Mouse (Mus musculus) R1 (cell line): ENCODE measurements around the gene Clmp.
"Not testable (repeated sequence)": the region's sequence is repeated elsewhere in the genome, so short reads cannot be mapped to it uniquely, and the experiment has no call there.

Source experiments
- DNase-seq: peaks from one replicate; pipeline ENCODE4 v3.0.0-alpha.2; 2018; ENCODE audit warnings: low read depth, low spot score

The Clmp gene

GRCm38 (mm10) chr9:40776044-40776443 lies 90.3 kb downstream of the Clmp start:
- peak; percentile 79 for DNase-seq

DNA sequence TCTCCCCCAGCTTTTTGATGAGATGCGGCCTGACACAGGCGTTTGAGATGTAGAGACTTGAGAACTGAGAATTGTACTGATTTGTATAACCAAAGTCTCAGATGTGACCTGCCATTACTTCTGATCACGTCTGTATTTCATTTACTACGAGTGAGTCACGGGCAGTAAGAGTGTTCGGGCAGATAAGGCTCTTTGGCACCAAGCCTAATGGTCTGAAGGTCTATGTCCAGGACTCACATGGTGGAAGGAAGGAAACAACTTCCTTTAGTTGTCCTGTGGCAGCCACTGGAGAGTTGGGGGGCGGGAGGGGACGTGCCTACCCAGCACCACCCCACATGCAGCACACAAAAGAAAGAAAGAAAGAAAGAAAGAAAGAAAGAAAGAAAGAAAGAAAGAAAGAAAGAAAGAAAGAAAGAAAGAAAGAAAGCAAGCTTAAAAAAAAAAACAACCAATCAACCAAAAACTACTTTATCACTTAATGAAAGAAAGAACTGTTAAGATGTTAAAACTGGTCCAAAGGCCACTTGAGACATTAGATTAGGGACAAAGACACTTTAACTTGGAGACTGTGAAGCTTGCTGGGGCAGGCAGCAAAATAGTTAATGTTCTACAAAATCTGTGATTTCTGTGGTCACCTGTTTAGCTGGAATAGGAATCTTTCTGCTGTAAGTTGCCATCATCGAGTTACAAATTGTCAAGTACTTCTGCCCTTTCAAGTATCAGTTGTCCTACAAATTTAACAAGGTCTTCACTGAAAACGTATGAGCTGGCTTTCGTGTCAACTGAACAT lies 90.9 kb downstream of the Clmp start:
- no peak for DNase-seq

DNA sequence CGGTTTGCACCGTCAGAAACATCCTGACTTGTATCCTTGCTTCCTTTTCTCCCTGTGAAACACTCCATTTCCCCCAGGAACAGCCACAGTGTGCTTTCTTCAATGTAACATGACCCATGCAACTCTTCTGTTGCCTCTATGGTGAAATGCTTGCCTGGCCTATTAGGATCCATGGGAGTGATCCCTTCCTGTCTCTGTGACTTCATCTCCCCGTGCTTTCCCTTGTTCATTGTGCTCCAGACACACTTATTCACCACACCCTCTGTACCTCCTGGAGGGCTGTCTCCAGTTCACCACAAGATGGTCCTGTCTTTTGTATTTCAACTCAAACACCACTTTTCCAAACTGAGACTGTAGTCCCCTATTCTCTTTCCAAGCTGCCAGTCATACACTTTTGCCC lies 94.3 kb downstream of the Clmp start:
- DNase-seq: peak; percentile 92

- DNase-seq: no peak
Measured at GRCm38 (mm10) chr9:40780892-40781725, 95.3 kb downstream of the Clmp start.

- peak; percentile 56 for DNase-seq
Measured at GRCm38 (mm10) chr9:40781726-40782581, 96.2 kb downstream of the Clmp start.

- peak; percentile 98 for DNase-seq
Measured at GRCm38 (mm10) chr9:40783641-40784373, 98.0 kb downstream of the Clmp start.

DNA sequence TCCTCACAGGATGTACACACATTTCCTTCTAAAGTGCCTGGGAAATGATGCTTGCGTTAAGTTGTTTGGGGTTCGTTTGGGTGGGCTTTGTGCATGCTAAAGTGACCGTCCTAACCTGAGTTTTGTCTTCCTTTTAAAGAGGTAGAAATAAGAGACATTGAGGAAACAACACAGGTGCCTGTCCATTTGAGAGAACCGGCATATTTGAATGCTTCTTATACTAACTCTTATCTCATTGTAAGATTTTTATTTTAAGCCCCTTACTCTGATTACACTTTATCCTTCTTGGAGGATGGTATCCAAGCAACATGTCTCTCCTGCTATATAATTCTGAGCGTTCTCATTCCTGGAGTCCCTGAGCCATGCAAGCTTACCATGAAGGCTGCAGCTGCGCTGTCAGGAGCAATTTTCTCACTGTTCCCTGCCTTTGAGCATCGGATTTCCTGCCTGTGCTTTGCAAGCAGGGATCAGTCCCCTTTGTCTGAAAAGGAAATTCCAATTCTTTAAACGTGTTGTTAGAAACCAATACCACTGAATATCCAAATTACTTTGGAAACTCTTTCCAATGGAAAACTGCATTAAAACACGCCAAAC lies 98.7 kb downstream of the Clmp start:
- peak; percentile 47 for DNase-seq

DNA sequence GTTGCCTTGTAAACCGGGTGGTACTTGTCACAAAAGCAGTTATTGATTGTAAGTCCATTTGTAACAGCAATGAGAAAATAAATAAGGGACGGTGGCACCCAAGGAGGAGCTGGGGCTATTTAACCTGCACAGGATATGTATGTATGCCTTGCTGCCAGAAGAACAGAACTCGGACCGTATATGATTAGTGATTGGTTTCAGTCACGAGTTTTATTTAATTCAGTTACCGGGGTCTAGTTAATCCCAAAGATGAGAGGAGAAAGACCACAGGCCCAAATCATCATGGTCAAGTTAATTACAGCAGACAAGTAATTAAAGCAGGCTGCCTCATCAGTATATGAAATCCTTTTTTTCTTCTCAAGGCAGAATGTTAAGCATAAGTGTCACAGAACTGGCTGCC lies 99.7 kb downstream of the Clmp start:
- DNase-seq: no peak

GRCm38 (mm10) chr9:40786820-40787219 lies 101.1 kb downstream of the Clmp start:
- not testable (repeated sequence) for DNase-seq

DNA sequence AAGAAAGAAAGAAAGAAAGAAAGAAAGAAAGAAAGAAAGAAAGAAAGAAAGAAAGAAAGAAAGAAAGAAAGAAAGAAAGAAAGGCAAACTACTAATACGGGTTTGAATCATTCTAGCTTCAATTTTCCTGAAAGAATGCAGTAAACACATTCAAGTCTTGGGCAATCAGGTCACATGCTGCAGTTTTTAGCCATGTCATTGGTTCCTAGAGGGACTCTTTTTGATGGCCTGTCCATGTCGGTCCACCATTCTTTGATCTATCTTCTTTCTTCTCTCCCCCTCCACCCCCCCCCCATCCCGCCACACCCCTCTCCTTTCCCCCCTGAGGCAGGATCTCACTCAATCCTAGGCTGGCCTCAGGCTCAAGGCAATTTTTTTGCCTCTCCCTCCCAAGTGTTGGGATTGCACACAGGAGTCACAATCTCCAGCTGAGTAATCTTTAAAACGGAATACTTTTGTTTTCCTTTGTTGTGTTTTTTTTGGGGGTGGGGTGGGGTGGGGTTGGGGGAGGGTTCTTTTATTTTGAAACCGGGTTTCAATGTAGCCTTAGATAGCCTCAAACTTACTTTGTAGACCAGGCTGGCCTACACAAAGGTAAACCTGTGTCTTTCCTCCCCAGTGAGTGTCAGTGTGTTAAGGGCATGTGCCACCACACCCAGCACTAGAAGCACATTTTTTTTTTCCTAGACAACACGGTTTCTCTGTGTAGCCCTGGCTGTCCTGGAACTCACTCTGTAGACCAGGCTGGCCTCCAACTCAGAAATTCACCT lies 106.3 kb downstream of the Clmp start:
- DNase-seq: peak; percentile 63

GRCm38 (mm10) chr9:40793581-40793980 lies 107.8 kb downstream of the Clmp start:
- peak; percentile 75 for DNase-seq

DNA sequence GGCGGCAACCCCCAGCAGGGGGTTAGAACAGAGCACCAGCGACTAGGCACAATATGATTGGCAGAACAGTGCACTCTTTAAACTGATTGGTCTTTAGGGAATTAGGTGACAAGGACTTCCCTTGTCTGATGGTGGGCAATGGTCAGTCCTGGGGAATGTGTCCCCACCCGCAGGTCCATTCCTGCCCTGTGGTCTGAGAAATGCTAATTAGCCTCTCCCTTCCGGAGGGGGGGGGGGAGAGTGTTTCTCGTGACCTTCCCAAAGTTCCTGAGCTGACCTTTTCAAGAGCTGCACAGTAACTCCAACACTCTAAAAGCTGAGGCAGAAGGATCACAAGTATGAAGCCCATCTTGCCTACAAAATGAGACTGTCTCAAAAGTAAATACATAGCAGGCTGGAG lies 108.5 kb downstream of the Clmp start:
- peak; percentile 93 for DNase-seq

DNA sequence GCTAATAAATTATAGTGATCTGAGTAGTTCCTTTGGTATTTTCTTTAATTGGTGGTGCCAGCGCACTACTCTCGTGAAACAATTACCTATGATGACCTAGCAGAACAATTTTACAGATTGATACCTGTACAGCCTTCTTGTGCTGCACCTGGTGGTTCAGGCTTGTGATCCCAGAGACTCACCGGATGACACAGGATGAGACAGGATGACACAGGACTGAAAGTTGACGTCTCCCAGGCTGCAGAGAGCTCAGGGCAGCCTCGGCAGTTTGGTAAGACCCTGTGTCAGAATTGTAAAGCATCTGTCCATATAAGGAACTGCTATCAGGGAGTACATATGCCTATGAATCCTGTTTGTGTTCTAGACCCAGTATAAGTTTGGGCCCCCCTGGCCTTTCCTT lies 109.2 kb downstream of the Clmp start:
- peak; percentile 89 for DNase-seq

DNA sequence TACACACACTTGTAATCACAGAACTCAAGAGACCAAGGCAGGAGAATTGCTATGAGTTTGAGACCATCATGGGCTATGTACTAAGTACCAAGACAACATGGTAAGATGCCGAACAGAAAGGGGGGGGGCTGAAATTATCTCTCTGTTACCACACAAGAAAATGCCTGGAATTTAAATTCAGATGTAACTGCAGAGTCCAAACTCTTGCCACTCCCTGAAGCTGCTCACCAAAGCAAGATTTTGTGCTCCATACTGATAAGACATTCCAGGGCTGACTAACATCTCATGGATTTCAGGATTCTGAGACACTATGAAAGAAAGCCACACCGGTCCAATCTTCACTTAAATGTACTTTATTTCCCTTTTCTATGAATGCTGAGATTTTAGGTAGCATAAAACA lies 109.8 kb downstream of the Clmp start:
- peak; percentile 84 for DNase-seq

GRCm38 (mm10) chr9:40796054-40796453 lies 110.3 kb downstream of the Clmp start:
- DNase-seq: no peak

DNA sequence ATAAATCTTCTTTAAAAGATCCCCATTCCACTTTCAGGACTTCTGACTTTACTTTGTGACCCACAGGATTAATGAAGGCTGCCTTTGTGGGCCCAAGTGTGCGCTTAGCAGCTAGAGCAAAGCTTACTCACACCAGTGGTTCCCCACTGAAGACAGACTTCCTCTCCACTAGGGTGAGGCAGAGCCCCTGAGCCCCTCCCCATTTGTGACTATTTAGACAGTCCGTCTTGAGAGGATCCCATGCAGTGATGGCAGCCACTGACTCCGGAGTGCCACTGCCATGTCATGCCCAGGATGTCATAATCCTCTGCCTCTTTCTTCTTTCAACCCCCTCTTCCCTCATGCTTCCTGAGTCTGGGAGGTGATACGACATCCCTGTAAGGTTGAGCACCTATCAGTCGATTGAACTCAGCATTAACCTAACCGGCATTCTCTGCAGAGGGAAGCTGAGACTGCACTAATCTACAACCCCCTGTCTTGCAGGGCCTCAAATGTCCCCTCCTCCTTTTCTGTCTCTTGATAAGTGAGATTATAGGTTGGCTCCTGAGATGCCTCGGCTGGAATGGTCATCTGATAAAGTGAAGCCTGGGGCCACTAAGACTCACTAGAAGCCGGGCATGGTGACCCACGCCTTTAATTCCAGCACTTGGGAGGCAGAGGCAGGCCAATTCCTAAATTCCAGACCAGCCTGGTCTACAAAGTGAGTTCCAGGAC lies 112.6 kb downstream of the Clmp start:
- DNase-seq: peak; percentile 90

DNA sequence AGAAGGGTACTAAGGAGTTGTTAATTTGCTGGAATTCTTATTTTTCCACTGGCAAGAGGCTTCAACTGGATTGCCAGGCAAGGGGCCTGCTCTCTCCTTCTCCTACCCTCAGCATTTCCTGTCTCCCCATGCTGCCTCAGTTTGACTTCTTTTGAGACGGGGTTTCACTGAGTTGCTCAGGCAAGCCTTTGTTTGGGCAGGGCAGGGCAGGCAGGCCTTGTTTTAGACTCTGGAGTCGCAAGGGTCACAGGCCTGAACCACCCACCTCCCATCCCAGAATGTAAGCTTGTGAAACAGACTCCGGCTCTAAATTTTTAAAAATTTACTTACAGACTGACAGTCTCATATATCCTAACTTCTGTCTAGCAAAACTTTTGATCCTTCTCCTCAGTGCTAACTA lies 113.3 kb downstream of the Clmp start:
- peak; percentile 89 for DNase-seq

DNA sequence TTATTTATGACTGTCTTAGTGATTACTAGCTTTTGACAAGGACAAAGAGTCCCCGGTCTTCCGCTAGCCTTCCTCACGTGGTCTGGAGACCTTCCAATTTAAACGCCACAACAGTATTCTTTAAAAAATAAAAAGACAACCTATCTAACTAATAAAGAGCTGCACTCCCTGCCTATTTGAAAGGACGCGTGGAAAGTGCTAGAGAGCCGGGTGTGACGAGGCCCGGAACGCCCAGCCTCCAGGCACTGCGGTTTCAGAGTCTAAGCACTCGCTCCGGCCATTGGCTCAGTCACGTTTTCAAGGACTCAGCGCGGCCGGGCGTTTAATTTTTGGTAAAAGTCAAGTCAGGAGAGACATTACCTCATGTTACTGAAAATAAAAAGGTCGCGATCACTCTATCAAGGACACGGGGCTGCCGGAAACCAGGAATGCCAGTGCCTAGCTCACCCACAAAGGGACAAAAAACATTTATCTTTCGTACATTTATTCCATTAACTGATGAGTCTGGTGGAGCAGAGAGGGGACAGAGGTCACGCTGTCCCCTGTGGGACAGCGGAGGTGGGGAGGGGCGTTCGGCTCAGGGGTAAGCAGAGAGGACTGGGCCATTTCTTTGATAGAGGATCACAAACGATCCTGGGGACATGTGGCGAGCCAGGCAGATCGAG lies 114.2 kb downstream of the Clmp start:
- peak; percentile 78 for DNase-seq
